Mouse (Mus musculus) midbrain, postnatal 0 days (tissue): ENCODE measurements at regions not wholly inside any gene's neighbourhood (a gene's known extent, or its start where the extent isn't known, plus 50 kb on each side); places are given as distances from the start of the nearest gene placed in this dataset.

Experiments used
- ATAC-seq: fragments of 200-750 bp; cut with Nextera tagmentation; 2 replicates; pipeline ENCODE4 v1.8.0; 2017; ENCODE audit warnings: moderate number of reproducible peaks, mild to moderate bottlenecking, moderate TSS enrichment, moderate library complexity; ENCODE audit not compliant: low FRiP score
- DNase-seq: peaks from one replicate; pipeline ENCODE4 v3.0.0-alpha.2; 2015; ENCODE audit warnings: low spot score
- H3K27ac ChIP-seq: fragments of 300-500 bp; sonication (generic); 2 replicates; pipeline ENCODE4 v1.5.1; 2014; ENCODE audit warnings: low read depth, mild to moderate bottlenecking, low read length, mixed read lengths
- H3K27me3 ChIP-seq: fragments of 300-500 bp; sonication (generic); 2 replicates; pipeline ENCODE4 v1.6.1; 2014; ENCODE audit warnings: low read length, control low read depth, mixed read lengths; ENCODE audit not compliant: insufficient read depth
- H3K36me3 ChIP-seq: fragments of 300-500 bp; sonication (generic); 2 replicates; pipeline ENCODE4 v1.6.1; 2014; ENCODE audit warnings: low read length, control low read depth, mixed read lengths; ENCODE audit not compliant: insufficient read depth
- H3K4me1 ChIP-seq: fragments of 300-500 bp; sonication (generic); 2 replicates; pipeline ENCODE4 v1.6.1; 2014; ENCODE audit warnings: mild to moderate bottlenecking, control low read depth, antibody characterized with exemption, low read length, mixed read lengths; ENCODE audit not compliant: insufficient read depth
- H3K4me2 ChIP-seq: fragments of 300-500 bp; sonication (generic); 2 replicates; pipeline ENCODE4 v1.6.1; 2014; ENCODE audit warnings: low read depth, mild to moderate bottlenecking, low read length, mixed read lengths; ENCODE audit not compliant: poor library complexity, severe bottlenecking
- H3K4me3 ChIP-seq: fragments of 300-500 bp; sonication (generic); 2 replicates; pipeline ENCODE4 v1.5.1; 2014; ENCODE audit warnings: low read depth, mild to moderate bottlenecking, low read length, moderate library complexity
- H3K9ac ChIP-seq: fragments of 300-500 bp; sonication (generic); replicated peaks from 2 replicates; pipeline ENCODE4 v1.6.1; 2014; ENCODE audit warnings: mild to moderate bottlenecking, low read length, moderate library complexity, mixed read lengths; ENCODE audit not compliant: poor library complexity, severe bottlenecking
- H3K9me3 ChIP-seq: fragments of 300-500 bp; sonication (generic); 2 replicates; pipeline ENCODE4 v1.6.1; 2016; ENCODE audit warnings: low read length, control low read depth
- CTCF ChIP-seq: IDR thresholded peaks from 2 replicates; pipeline ENCODE4 v1.5.1; 2016; ENCODE audit warnings: antibody characterized with exemption, mild to moderate bottlenecking
- WGBS: fragments of 180-500 bp; shearing (Covaris S2); extraction: QIAGEN DNeasy Blood & Tissue Kit; methylation state at CpG from one replicate; pipeline ENCODE4 v1.1.7; 2014; 5-methylcytosine and 5-hydroxymethylcytosine counted together

- Histone ChIP-seq H3K9ac (no peak overlapping the region), H3K4me2 (no peak overlapping the region), H3K27me3 (no peaks in the 10 kb centered on the region), H3K36me3 (no peaks in the 10 kb centered on the region), H3K9me3 (no peaks in the 10 kb centered on the region), H3K4me3 (no peak overlapping the region), H3K27ac (no peak overlapping the region), H3K4me1 (no peaks in the 10 kb centered on the region)
- DNase-seq (no peak), ATAC-seq (no peak)
- 69% methylated on average over 6 of the region's 6 CpGs for WGBS
- TF ChIP-seq CTCF, result no peak
These were observed 85.1 kb downstream of the Foxa2 start for GRCm38 (mm10) chr2:147961633-147962032.

GRCm38 (mm10) chr2:147954183-147954582, 92.6 kb downstream of the Foxa2 start:
- H3K9ac ChIP-seq, result no peak overlapping the region
- no peak overlapping the region for H3K4me2 ChIP-seq
- no peaks in the 10 kb centered on the region for H3K27me3 ChIP-seq
- no peak overlapping the region for H3K4me3 ChIP-seq
- H3K9me3 ChIP-seq, result no peaks in the 10 kb centered on the region
- no peak overlapping the region for H3K27ac ChIP-seq
- no peaks in the 10 kb centered on the region for H3K36me3 ChIP-seq
- ATAC-seq, result no peak
- WGBS, result 76% methylated on average over 2 of the region's 2 CpGs
- no peak for DNase-seq
- H3K4me1 ChIP-seq, result no peaks in the 10 kb centered on the region
- no peak for TF ChIP-seq CTCF

- H3K36me3 ChIP-seq, result no peaks in the 10 kb centered on the region
- no peaks in the 10 kb centered on the region for H3K27me3 ChIP-seq
- TF ChIP-seq CTCF, result no peak
- ATAC-seq (peak; percentile 41), DNase-seq (peak; percentile 6)
- no peak overlapping the region for H3K4me3 ChIP-seq
- H3K4me1 ChIP-seq, result no peaks in the 10 kb centered on the region
- 68% methylated on average over 5 of the region's 5 CpGs for WGBS
- no peak overlapping the region for H3K4me2 ChIP-seq
- H3K9ac ChIP-seq, result no peak overlapping the region
- H3K9me3 ChIP-seq, result no peaks in the 10 kb centered on the region
- H3K27ac ChIP-seq, result no peak overlapping the region
These were observed 95.5 kb downstream of the Foxa2 start for GRCm38 (mm10) chr2:147951233-147951632.

DNA sequence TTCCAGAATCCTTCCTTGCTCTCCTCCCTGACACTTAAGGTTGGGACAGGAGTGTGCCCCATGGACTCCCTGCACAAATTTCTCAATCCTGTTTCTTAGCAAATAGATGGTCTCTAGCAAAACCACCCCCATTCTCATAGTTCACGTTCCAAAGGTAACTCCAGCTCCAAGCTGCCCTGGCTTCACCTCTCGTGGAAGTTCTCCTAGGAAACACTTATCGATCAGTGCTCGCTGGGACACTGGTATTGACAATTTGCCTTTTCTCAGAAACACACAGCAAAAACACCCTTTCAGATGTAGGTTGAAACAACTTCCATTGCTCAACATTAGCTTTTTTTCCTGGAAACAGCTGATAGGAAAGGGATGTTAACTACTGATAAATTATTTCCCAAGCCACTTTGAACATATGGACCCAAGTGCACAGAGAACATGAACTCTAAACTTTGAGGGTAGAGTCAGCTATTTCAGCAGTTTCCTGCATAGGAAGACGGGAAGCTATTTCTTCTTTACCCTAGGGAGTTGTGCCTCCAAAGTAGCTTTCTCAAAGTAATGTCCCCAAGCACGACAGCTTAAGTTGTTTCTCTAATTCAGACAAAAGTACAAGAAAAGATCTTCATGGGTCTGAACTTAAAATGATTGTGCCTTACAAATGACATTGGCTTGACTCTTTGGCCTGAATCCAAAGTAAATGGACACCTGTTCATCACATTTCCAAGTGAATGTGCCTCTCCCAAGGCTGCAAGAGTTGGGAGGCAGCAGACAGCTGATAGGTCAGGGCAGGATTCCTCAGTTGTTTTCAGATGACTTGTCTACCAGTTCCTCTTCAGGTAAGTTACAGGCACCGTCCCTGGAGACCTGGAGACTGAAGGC, 102.4 kb downstream of the Foxa2 start:
- 83% methylated on average over 7 of the region's 7 CpGs for WGBS

GRCm38 (mm10) chr2:147942591-147942990, 104.2 kb downstream of the Foxa2 start:
- TF ChIP-seq CTCF, result no peak
- Histone ChIP-seq H3K4me3 (no peak overlapping the region), H3K9ac (no peak overlapping the region), H3K4me2 (no peak overlapping the region), H3K4me1 (no peaks in the 10 kb centered on the region), H3K27me3 (no peaks in the 10 kb centered on the region), H3K27ac (no peak overlapping the region), H3K36me3 (no peaks in the 10 kb centered on the region), H3K9me3 (no peaks in the 10 kb centered on the region)
- no peak for DNase-seq
- no peak for ATAC-seq
- 68% methylated on average over 4 of the region's 4 CpGs for WGBS

More for the DNA sequence above, 102.4 kb downstream of the Foxa2 start:
- no peak overlapping the region for H3K9ac ChIP-seq
- H3K4me2 ChIP-seq, result no peak overlapping the region
- H3K36me3 ChIP-seq, result no peaks in the 10 kb centered on the region
- H3K9me3 ChIP-seq, result no peaks in the 10 kb centered on the region
- DNase-seq, result no peak
- no peak for TF ChIP-seq CTCF
- H3K27me3 ChIP-seq, result no peaks in the 10 kb centered on the region
- H3K4me1 ChIP-seq, result no peaks in the 10 kb centered on the region
- no peak overlapping the region for H3K27ac ChIP-seq
- ATAC-seq, result no peak
- no peak overlapping the region for H3K4me3 ChIP-seq

GRCm38 (mm10) chr2:147941319-147941718, 105.5 kb downstream of the Foxa2 start:
- Histone ChIP-seq H3K9ac (no peak overlapping the region), H3K36me3 (no peaks in the 10 kb centered on the region), H3K9me3 (no peaks in the 10 kb centered on the region), H3K27me3 (no peaks in the 10 kb centered on the region), H3K4me3 (no peak overlapping the region), H3K4me1 (no peaks in the 10 kb centered on the region), H3K27ac (no peak overlapping the region), H3K4me2 (no peak overlapping the region)
- DNase-seq (peak; percentile 1), ATAC-seq (no peak)
- TF ChIP-seq CTCF, result no peak
- 24% methylated on average over 4 of the region's 4 CpGs for WGBS
